Mouse (Mus musculus) erythroid progenitor cell, adult 5-6 weeks (primary cell): ENCODE measurements around the gene Gm44973. TPM values are rescaled to one million over a fixed set of nuclear protein-coding genes. Genes with fewer than 3 reads are reported as not detected.
"Not testable (repeated sequence)": the region's sequence is repeated elsewhere in the genome, so short reads cannot be mapped to it uniquely, and the experiment has no call there.

Experiments used
- ATAC-seq: replicated peaks from 2 replicates; pipeline ENCODE4 v1.8.0; 2016; ENCODE audit warnings: moderate number of reproducible peaks, mild to moderate bottlenecking, moderate TSS enrichment, inconsistent platforms; ENCODE audit not compliant: poor library complexity, low FRiP score, severe bottlenecking
- total RNA-seq, 2 experiments: library from RNA; stranded (forward) in 1 of 2; stranded (reverse) in 1 of 2; fragments of 150-400 nt in 1 of 2; fragments of 186-747, 209-891 nt in 1 of 2; gene quantifications; 2 replicates each; pipeline versions ENCODE4 v1.2.3 to v1.2.4; 2015 to 2017; ENCODE audit warnings: low replicate concordance in 2 of 2

Gm44973 gene
- total RNA-seq (2015; ENCODE audit: low replicate concordance) (5.0 TPM in 1 of 2 replicates, not detected in the other), total RNA-seq (2017; ENCODE audit: low replicate concordance) (1.4 TPM in 1 of 2 replicates, not detected in the other)

DNA sequence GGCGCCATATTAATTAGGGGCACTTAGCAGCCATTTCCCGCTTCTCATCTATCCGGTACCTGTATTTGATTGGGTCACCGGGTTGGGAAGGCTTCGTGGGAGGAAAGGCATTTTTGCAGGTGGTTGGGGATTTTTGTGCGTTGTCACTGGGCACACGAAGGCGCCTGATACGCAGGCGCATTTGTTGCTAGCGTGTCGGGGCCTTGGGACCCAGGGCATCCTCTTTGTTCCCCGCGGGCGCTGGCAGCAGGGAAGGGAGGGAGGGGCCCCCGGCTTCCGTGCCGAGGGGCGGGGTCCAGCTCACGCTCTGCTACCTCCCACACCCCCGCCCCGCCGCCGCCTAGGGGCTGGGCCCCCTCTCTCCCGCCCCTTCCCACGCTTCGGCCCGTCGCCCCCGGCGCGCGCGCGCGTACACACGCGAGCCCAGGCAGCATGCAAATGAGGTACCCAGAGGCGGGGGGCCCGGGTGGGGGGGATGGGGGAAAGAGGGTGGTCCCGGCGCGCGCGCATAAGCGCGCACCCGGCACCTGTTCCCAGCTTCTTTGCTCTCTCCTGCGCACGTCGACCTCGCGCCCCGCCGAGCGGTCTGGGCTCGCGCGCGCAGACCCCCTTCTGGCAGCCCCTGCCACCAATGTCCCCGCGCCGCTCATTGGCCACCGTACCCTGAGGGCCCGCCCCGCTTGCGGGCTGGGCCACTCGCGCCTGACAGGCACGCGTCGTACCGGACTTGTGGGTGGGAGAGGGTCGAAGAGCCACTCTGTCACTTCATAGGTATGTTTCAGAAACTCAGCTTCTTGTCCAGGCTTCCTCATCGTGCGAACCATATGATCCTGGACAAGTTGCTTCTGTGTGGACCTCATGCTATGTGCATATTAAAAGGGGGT, at the start of gene Gm44973:
TSS of gene Gm44973 (plus strand) at position 379 of the 884 bp plus-strand sequence.
- ATAC-seq: peak; percentile 81

DNA sequence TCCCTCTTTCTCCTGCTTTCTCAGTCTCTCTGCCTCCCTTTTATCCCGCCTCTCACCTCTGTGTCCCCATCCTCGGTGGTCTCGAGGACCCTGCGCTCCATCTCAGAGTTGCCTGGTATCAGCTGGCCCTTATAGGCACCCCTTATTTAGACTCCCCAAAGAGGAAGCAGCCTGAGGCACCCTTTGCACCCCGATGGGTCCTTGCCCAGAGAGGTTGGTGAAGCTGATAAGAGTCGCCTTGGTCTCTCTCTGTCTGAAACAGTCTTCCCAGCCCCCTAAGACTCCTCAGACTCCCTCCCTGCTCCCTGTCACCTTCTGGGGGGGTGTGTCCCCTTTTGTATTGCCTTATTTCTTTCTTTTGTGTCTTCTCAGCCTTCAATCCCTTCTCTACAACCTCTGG, 44.2 kb upstream of the Gm44973 start, which contains the start of gene Sbk3:
TSS of gene Sbk3 (minus strand) at position 101 of the 400 bp plus-strand sequence.
- ATAC-seq: no peak

DNA sequence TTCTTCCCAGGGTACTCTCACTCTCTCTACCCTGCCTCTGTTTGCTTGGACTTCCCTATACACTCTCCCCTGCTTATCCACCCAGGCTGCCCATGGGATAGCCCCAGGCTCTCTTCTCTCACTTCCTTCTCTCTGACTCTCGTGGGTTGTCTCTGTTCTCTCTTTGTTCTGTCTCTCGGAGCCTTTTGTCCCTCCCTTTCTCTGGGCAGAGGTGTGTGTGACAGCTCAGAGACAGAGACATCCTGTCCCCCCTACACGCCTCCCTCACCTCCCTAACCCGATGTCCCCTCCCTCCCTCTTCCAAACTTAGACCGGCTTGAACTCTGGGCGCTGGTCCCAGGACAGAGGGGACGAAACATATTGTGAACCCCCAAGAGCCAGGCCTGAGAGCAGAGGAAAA, 43.6 kb upstream of the Gm44973 start:
- ATAC-seq: no peak

DNA sequence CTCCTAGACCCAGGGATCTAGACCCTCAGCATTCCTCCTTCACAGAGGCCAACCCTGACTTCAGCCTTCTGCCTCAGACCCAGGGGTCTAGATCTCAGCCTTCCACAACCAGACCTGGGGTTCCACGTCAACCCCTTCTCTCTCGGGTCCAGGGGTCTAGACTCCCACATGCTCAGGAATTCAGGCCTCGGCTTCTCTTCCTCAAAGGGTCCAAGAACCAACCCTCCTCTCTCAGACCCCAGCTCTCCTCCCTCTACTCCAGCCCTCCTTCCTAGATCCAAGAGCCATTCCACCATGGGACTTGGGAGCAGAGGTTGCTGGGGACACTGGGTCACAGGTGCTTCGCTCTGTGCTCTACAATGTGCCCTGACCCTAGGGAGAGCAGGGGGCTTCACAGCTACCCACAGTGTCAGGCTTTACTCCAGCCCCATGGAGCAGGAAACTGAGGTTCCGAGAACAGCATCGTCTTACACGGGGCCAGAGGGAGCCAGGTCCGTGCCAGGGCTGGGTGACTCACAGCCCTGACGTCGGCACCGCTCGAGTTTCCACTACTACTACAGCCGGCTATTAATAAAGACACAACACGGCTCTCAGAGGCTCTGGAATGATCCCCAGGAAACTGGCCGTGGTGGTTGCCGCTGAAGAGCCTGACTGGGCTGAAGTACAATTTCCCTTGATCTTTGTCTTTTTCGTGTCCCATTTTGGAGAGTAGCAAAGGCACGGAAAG, 42.8 kb upstream of the Gm44973 start:
- ATAC-seq: no peak

DNA sequence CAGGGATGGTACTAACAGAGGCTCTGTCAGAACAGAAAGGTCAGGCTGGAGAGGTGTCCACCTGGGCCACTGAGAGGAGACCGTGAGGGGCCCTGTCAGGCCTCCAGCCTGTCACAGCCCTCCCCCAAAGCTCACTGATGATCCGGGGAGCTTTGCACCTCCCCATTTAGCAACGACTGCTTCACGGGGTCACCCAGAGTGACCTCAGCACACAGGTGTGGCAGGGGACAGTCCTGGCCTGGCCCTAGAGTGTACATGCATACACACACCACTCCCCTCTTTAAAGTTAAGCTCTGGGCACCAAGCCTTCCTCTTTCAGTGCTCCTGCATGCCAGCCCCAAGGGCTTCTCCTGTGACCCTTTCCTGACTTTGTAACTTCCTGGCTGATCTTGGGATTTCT, 39.8 kb upstream of the Gm44973 start:
- no peak for ATAC-seq

DNA sequence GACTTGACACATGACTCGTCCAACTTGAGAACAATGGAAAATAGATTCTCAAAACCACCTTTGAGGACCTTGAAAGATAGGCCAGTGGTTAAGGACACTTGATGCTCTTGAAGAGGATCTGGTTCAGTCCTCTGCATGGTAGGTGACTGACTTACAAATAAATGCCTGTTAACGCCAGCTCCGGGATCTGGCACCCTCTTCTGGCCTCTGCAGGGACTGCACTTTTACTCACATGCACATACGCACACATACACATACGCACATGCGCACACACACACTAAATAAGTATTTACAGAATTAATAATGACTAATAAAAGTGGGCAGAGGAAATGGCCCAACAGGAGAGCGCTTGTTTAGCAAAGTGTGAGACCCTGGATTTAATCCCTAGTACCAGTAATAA, 38.5 kb upstream of the Gm44973 start:
- ATAC-seq: no peak

DNA sequence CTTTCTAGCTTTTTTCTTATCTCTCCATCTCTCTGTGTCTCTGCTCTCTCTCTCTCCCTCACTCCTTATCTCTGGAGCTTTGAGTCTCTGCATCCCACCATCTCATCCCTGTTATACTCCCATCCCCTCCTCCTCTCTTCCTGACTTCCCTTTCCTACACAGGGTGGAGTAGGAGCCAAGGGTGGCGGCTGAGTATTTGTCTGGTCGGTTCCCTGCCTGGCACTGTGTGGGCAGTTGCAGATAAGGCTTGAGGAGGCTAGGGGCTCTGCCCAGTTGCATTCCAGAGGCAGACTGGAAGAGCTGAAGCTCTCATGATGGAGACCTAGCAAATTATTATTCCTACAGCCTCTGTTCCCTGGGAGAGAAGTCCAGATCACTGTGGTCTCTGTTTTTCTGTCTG, 27.0 kb upstream of the Gm44973 start:
- ATAC-seq: no peak

DNA sequence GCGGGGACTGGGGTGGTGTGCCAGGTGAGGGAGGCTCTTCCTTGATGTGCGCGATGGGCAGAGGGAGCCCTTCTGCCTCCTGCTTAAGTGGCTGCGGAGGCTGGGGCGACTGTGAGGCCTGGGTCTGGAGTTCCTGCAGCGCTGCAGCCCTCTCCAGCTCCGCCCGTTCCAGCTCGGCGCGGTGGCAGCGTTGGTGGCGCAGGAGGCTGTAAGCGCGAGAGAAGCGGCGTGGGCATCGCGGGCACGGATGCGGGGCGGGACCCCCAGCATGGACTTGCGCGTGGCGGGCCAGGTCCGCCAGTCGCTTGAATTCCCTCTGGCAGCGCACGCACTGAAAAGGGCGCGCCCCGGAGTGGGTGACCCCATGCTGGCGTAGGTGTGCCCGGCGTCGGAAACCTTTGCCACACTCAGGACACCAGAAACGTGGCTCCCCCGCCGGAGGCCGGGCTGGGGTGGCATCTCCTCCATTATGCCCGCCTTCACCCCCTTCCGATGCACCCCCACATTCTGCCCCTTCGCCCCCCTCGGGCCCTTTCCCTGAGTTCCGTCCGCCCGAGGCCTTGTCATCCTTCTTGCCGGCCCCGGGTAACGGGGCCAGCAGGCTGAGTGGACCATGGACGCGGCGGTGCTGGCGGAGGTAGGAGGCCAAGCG, 21.8 kb upstream of the Gm44973 start:
- no peak for ATAC-seq

DNA sequence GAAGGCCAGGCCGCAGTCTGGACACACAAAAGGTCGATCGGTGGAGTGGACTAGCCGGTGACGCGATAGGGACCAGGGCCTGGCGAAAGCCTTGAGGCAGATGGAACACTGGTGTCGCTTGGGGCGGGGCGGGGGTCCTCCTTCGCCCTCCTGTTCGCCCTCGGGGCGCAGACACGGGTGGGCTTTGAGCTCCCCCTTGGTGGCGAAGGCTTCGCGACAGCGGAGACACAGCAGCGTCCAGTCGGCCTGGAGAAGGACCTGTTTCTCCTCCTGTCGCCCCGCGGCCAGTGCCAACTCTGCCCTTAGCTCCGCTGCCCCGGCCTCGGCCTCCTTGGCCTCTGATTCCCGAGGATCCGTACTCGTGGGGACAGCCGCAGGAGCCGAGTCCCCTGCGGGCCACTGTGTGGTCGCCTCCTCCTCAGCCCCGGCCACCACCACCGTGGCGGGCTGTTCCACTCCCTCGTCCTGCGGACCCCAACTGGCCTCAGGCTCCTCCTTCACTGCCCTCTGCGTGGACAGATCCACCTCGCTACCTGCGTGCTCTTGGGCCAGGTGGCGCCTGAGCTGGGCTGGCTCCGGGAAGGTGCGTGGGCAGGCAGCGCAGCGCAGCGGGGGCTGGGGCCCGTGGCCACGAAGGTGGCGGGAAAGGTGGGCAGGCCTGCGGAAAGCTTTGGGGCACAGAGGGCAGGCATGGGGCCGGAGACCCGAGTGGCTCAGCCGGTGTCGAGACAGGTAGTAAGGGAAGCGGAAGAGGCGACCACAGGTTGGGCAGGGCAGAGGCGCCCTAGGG, 21.1 kb upstream of the Gm44973 start:
- no peak for ATAC-seq

DNA sequence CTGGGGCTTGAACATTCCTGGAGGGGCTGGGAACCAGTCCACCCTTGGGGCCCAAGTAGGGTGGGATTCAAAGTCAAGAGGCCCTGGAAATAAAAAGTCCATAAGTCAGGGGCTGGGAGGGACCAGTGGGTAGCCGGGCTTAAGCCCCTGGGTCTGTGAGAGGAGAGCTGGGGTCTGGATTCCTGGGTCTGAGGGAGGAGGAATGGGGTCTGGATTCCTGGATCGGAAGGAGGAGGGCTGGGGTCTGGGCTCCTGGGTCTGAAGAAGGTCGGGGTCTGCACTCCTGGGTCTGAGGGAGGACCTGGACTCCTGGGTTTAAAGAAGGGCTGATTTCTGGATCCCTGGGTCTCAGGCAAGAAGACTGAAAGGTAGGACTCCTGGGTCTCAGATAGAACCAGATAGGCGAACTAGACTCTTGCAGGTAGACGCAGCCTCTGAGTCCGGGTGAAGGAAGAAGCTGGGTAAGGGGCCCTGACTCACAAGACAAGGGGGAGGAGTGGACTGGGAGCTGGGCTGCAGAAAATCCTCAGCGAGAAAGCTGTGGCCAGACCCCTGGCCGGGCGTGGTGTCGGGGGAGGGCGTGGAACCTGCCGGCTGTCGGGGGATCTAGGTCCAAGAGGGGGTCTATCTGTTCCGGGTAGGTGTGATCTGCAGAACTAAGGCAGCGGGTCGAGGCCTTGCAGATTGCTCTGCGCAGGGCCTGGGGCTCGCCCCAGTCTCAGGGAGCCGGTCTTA, 19.9 kb upstream of the Gm44973 start:
- ATAC-seq: no peak

DNA sequence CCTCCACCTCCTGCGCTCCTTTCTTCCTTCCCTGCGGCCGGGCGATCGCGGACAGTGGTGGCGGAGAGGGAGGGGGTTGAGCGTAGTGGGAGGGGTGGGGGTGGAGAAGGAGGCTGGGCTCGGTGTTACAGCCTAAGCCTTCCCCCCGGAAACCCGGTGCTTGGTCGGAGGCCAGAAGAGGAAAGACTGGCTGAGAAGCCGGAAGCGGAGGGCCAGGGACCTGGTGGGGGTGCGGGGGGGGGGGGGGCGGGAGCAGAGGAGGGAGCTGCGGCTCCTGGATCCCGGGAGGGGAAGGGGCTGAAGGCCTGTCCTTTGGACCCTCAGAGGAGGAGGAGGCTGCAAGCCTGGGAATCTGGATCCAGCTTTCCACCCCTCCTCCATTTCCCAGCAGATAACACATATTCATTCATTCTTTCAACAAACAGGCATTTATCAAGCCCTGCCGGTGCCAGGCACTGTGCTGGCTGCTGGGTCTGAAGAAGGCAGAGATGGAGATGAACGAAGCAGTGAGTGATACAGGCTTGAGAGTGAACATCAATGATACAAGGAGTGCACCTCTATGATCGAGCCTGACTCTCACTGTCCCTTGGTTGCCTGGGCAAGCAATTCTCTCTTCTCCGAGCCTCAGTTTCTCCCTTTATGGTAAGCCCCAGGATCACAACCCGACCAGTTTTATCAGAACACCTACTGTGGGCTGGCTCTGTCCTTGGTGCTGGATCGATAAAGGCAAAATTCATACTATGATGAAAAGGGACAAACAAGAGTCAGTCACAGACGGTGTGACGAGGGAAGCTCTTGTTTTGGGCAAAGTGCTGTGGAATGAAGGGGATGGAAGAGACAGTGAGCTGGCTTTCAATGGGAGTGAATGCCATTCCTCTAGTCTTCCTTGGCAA, 19.0 kb upstream of the Gm44973 start, which contains the start of gene Zfp579:
TSS of gene Zfp579 (minus strand) at position 156 of the 893 bp plus-strand sequence.
- ATAC-seq: no peak

DNA sequence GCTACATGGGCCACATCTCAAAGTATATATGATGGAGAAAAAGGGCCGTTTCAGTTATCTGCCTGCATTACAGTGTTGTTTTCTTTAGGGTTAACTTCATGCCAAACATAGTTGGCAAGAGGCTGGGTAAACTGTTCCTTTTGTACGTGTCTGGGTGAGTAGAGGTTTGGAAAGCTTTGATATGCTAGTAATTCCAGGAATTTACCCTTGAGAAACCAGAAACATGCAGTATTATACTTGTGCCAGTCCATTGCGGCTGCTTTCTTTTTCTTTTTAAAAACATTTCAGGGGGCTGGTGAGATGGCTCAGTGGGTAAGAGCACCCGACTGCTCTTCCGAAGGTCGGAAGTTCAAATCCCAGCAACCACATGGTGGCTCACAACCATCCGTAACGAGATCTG, 18.4 kb upstream of the Gm44973 start:
- ATAC-seq: no peak

DNA sequence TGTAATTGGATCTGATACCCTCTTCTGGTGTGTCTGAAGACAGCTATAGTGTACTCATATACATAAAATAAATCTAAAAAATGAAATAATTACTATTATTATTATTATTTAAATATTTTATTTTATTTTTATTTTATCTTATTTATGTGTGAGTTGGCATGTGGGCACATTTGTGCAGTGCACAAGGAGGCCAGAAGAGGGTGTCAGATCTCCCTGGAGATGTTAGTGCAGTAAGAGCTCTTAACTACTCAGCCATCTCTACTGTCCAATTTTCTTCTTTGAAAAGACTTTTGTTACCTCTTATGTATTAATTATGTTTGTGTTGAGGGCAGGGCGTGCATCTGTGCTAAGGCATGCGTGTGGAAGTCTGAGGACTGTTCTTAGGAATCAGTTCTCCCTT, 15.4 kb upstream of the Gm44973 start:
- ATAC-seq: no peak

DNA sequence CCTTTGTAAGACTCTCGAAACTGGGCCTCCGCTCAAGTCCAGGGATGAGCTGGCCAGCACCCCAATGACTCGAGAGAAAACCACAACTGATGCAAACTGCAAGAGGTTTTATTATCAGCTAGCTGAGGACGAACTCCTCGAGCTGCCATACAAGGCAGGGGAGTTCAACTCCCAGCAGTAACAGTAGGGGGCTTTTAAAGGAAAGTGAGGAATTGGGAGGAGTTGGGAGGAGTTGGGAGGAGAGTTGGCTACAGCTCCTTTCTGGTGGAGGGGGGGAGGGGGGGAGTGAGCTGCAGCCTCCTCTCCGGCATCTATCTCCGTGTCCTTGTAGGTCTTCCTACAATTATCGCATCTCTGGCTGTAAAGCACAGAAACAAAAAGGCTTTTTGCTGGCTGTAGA, 12.4 kb upstream of the Gm44973 start:
- ATAC-seq: not testable (repeated sequence)

DNA sequence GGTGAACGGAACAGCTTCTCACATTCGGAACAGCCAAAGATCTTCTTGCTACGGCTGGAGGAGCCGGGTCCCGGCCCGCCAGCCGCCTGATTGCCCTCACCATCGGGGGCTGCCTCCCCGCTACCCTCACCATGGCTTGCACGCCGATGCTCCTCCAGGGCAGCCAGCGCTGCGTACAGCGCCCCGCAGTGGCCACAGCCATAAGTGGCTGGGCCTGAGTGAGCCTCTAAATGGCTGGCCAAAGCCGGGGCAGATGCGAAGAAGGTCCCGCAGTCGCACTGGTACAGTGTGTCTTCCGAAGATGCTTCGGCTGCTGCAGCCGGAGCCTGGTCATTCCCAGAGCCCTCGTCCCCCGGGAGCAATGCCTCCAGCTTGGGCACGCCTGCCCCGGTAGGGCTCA, 7.1 kb upstream of the Gm44973 start:
- ATAC-seq: no peak

DNA sequence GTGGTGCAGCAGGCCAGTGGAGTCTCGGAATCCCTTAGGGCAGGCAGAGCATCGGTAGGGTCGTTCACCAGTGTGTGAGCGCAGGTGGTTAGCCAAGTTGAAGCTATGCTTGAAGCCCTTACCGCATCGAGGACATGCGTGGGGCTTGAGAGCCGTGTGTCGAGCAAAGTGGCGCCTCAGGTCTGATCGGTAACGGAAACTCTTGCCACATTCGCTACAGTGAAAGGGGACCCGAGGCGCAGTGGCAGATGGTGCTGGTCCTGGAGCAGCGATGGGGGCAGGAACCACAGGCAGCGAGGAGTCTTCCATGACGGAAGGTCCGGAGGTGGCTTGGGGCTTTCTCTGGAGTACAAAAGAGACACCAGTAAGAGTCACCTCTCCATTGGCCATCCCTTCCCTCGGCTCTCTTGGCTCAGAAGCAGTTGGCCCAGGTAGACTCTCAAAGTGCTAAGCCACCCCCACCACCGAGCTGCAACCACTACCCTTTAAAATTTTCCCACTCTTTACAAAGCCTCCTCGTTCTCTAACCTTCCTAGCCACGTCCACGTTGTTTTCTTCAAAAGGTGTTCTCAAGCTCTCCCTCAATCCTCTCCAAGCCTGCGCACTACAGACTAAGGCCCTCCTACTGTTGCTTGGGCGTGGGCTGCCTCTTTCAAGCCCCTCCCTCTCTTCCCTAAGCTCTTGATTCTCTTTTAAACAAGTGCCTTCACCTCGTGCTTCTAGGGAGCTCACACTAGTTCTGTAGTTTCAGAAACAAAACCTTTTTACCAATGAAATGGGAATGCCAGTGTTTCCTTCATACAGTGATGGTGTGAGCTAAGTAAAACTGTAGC, 2.4 kb upstream of the Gm44973 start:
- ATAC-seq: no peak
